Mouse (Mus musculus): ENCODE results near the gene Zdhhc6.
A peak's percentile ranks its signal among the peaks of the same experiment; 100 is the strongest.

Gene Zdhhc6

GRCm38 (mm10) chr19:55257656-55258375 is 58.0 kb downstream of the Zdhhc6 start:
- no peak for DNase-seq

- DNase-seq = no peak
Measured at GRCm38 (mm10) chr19:55256156-55256555, 59.7 kb downstream of the Zdhhc6 start.

GRCm38 (mm10) chr19:55254513-55255016 is 61.3 kb downstream of the Zdhhc6 start:
- peak in 1 of 2 experiments; percentile 39 for DNase-seq

- peak; percentile 23 to 53 for DNase-seq
Measured at GRCm38 (mm10) chr19:55253570-55254441, 62.0 kb downstream of the Zdhhc6 start.

- DNase-seq = no peak
Measured at GRCm38 (mm10) chr19:55253239-55253569, 62.6 kb downstream of the Zdhhc6 start.

- DNase-seq = no peak
Measured at GRCm38 (mm10) chr19:55251383-55252124, 64.3 kb downstream of the Zdhhc6 start, which contains the start of gene Acsl5. Gene Acsl5 (plus strand): TSS chr19:55251938.

GRCm38 (mm10) chr19:55250451-55250850 is 65.4 kb downstream of the Zdhhc6 start:
- no peak for DNase-seq

GRCm38 (mm10) chr19:55247991-55248520 is 67.8 kb downstream of the Zdhhc6 start:
- DNase-seq = no peak

GRCm38 (mm10) chr19:55247563-55247962 is 68.3 kb downstream of the Zdhhc6 start:
- DNase-seq = no peak

- no peak for DNase-seq
Measured at GRCm38 (mm10) chr19:55244791-55245231, 71.0 kb downstream of the Zdhhc6 start.

- no peak for DNase-seq
Measured at GRCm38 (mm10) chr19:55241186-55241645, 74.6 kb downstream of the Zdhhc6 start, which contains the start of gene Gucy2g. Gene Gucy2g (minus strand): TSS chr19:55241236.

GRCm38 (mm10) chr19:55239766-55240426 is 75.9 kb downstream of the Zdhhc6 start:
- DNase-seq = no peak

GRCm38 (mm10) chr19:55236564-55236963 is 79.3 kb downstream of the Zdhhc6 start:
- no peak for DNase-seq

- DNase-seq = no peak
Measured at GRCm38 (mm10) chr19:55236026-55236425, 79.8 kb downstream of the Zdhhc6 start.

- no peak for DNase-seq
Measured at GRCm38 (mm10) chr19:55232136-55232535, 83.7 kb downstream of the Zdhhc6 start.

GRCm38 (mm10) chr19:55231081-55231480 is 84.8 kb downstream of the Zdhhc6 start:
- no peak for DNase-seq

- DNase-seq = no peak
Measured at GRCm38 (mm10) chr19:55227135-55227534, 88.7 kb downstream of the Zdhhc6 start.

GRCm38 (mm10) chr19:55226621-55227020 is 89.2 kb downstream of the Zdhhc6 start:
- no peak for DNase-seq

GRCm38 (mm10) chr19:55222268-55222667 is 93.6 kb downstream of the Zdhhc6 start:
- DNase-seq = no peak
